In the genomic region with DNA sequence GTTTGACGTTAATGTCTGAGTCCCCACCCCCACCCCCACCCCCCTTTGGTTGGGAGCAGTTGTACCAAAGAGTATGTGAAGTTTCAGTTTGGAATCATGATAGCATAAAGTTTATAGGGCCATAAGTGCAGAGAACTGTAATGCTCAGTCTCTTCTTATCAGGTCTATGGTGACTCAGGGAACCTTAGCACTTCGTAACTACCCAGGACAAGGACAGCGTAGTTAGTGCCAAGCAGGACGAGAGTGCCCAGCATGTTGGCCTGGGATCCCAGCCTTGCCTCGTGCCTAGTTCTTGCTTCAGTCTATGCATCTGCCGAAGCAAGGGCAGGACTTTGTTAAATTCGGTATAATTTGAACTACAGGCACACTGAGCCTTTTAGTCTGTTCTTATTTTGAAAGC, we compare ENCODE assay signal across 18 mouse cellular contexts. TPM values are rescaled to one million over a fixed set of nuclear protein-coding genes. Genes with fewer than 3 reads are reported as not detected.
"Had no signal": no experiment of that assay in that cellular context is flagged by ENCODE, and none has a peak within 500 bp of the region (broad histone marks: within the 10 kb centered on the region; RNA-seq: fewer than 3 reads in every experiment).

No protein-coding gene starts in this region.

- H3K9me3 ChIP-seq: kidney, embryonic 15.5 days; limb, embryonic 15.5 days; liver, embryonic 12.5 days; megakaryocyte, embryonic 14.5 days; midbrain, embryonic 13.5 days; neural tube, embryonic 15.5 days; stomach, embryonic 15.5 days had no signal

- H3K4me2 ChIP-seq: kidney, embryonic 15.5 days; limb, embryonic 15.5 days; liver, embryonic 12.5 days; lung, embryonic 14.5 days; midbrain, embryonic 13.5 days; neural tube, embryonic 15.5 days; stomach, embryonic 15.5 days had no signal

- H3K27ac ChIP-seq: kidney, embryonic 15.5 days; limb, embryonic 15.5 days; liver, embryonic 12.5 days; midbrain, embryonic 13.5 days; neural tube, embryonic 15.5 days; stomach, embryonic 15.5 days had no signal

- H3K4me1 ChIP-seq: kidney, embryonic 15.5 days; limb, embryonic 15.5 days; megakaryocyte, embryonic 14.5 days; midbrain, embryonic 13.5 days; neural tube, embryonic 15.5 days; stomach, embryonic 15.5 days had no signal

- H3K4me3 ChIP-seq: kidney, embryonic 15.5 days; limb, embryonic 15.5 days; liver, embryonic 12.5 days; megakaryocyte, embryonic 14.5 days; midbrain, embryonic 13.5 days; myocyte; neural tube, embryonic 15.5 days; stomach, embryonic 15.5 days had no signal

- ATAC-seq: liver, embryonic 12.5 days; midbrain, embryonic 13.5 days had no signal

- DNase-seq: kidney, adult 2 months; kidney, postnatal 14 days; lung, embryonic 14.5 days; lung, postnatal 10 days; lung, postnatal 4 days; right cerebral cortex, postnatal 4 days; thymus, adult 2 months; thymus, postnatal 25 days had no signal

- H3K27me3 ChIP-seq: kidney, embryonic 15.5 days; limb, embryonic 15.5 days; liver, embryonic 12.5 days; megakaryocyte, embryonic 14.5 days; midbrain, embryonic 13.5 days; neural tube, embryonic 15.5 days; stomach, embryonic 15.5 days had no signal

- H3K9ac ChIP-seq: kidney, embryonic 15.5 days; limb, embryonic 15.5 days; liver, embryonic 12.5 days; lung, embryonic 14.5 days; midbrain, embryonic 13.5 days; neural tube, embryonic 15.5 days; stomach, embryonic 15.5 days had no signal

RNA-seq across cellular contexts. Expression of gene Tac2, which starts 28.5 kb away (rescaled TPM):
- polyA plus RNA-seq: kidney, adult 2 months; lung, embryonic 14.5 days; midbrain, embryonic 13.5 days; testis, adult 2 months; urinary bladder, adult 2 months had no signal
